Mouse (Mus musculus) central nervous system, embryonic 11.5 days (tissue): ENCODE measurements around the gene Krt88. TPM values are rescaled to one million over a fixed set of nuclear protein-coding genes. Genes with fewer than 3 reads are reported as not detected.

ENCODE experiments used
- polyA plus RNA-seq: library from polyadenylated mRNA; depleted of rRNA; stranded (reverse); fragments of >200 nt; gene quantifications from 2 replicates; pipeline ENCODE4 v1.2.3, GENCODE M21; 2012; rRNA removed

Krt88 gene
- polyA plus RNA-seq, result not detected in 2 replicates

DNA sequence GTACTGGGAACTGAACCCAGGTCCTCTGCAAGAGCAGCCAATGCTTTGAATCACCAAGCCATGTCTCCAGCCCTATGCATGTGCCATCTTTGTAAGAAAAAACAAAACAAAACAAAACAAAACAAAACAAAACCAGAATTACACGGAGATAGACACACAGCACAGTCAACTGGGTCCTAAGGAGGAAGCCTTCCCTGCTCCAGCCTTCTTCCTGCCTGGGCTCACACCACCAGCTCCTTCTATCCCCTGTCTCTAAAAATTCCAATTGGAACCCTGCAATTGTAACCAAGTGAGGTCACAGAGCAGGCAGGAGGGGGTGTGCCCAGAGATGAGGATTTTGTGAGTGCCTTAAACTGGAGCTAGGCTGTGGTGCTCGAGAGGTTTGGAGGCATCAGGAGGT, at the start of gene Krt88:
Gene Krt88 (plus strand): TSS at position 301 of the 400 bp plus-strand sequence.

DNA sequence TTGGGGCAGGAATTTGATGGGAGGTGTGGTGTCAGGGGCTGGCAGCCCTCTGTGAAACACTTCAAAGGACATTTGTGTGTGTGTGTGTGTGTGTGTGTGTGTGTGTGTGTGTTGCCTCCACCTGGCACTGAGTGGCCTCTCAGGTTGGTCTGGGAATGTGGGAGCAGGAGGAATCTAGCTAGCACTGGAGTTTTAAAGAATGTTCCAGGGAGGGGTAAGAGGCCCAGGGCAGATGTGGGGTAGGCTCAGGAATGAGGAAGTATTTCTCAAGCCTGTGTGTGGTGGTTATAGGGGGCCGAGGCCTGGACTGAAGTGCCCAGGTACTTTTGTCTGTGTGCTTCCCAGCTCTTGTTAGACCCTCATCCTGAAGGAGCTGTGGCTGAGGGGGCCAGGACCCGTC, 36.8 kb upstream of the Krt88 start, which contains the start of gene Krt7:
Gene Krt7 (plus strand): TSS at position 269 of the 400 bp plus-strand sequence.

DNA sequence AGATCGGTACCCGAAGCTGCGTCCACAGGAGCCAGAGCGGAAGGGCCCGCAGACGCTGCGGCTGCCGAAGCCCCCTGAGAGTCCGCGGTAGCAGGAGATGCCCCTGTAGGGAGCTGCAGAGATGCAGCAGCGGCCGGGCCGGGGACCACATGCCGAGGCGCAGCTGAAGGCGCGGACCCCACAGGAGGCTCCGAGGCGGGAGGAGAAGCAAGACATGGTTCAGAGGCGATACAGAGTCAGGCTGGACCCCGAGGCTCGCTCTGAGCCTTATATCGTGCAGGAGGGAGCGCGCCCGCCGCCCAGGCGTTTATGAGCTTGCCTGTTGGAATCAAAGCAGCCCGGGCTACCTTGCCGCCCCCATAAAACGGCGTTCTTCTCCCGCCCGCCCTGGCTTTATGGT, 9.0 kb upstream of the Krt88 start, which contains the start of gene Krt87:
Gene Krt87 (minus strand): TSS at position 250 of the 400 bp plus-strand sequence.

DNA sequence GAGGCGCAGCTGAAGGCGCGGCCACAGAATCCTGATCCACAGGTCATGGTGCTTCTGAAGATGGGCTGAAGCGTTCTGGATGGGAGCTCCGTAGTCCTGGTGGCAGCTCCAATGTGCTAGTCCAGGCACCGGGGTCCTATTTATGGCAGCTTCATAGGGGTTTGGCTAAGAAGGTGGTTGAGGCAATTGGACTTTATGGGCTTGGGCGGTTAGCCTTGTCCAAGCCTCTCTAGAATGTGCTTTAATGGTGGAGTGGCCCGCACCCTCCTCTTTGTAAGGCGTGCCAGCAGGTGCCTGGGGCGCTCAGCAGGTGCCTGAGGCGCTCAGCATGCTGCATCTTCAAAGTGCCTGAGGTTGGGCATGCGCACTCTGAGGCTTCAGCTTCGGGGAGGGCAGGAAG, 16.1 kb downstream of the Krt88 start, which contains the start of gene Krt81:
Gene Krt81 (minus strand): TSS at position 101 of the 400 bp plus-strand sequence.

DNA sequence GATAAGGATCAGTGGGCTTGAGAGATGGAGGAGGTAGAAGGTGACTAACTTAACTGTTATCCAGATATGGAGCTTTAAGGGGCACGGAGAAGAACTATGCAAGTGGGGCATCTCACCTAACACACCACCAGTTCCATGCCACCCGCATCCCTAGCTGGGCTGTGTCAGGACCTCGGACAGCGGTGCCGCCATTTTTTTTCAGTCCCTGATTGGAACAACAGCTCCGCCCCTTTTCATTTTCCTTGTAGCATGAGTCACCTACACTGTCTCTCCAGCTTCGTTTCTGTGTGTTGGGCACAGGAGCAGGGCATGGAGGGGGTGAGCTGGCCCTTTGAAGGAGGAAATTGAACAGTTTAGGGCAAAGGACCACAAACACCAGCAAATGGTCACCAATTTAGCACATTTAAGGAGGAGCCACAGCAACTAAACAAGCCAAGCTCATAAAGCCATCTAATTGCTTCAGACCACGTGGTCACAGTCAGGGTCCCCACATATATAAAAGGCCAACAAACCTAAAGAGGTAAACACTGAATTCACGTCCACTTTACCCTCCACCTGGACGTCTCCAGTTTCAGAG, 25.5 kb downstream of the Krt88 start, which contains the start of gene Krt86:
Gene Krt86 (plus strand): TSS at position 527 of the 577 bp plus-strand sequence.

DNA sequence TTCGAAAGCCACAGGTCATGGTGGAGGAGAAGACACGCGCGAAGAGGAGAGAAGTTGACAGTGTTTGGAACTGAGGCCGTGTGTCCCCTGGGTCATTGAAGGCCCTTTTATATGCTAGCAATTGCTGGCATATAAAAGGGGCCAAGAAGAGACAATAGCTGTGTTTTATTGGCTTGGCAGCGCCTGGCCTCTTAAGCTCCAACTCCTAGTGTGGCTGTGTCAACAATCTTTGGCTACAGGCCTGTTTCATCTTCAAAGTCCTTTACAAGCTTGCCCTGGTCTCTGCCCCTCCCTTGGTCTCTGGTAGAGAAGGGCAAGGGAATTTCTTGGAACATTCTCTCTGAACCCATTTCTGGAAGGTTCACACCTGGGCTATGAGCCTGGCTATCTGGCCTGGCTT, 43.9 kb downstream of the Krt88 start, which contains the start of gene Krt83:
Gene Krt83 (minus strand): TSS at position 82 of the 400 bp plus-strand sequence.

Other genes starting within 250 kb of the Krt88 start
- gene Grasp, start 223.6 kb upstream of the Krt88 start, polyA plus RNA-seq, result 13.0 and 13.8 TPM in 2 replicates
- 3.0 and 6.0 TPM in 2 replicates for gene Nr4a1, start 193.5 kb upstream of the Krt88 start, polyA plus RNA-seq
- 51.6 and 56.7 TPM in 2 replicates for gene Atg101, start 163.5 kb upstream of the Krt88 start, polyA plus RNA-seq
- gene 6030408B16Rik, start 154.5 kb upstream of the Krt88 start, polyA plus RNA-seq, result 0.28 and 1.3 TPM in 2 replicates
- 0.17 and 0.30 TPM in 2 replicates for gene Krt80, start 77.6 kb upstream of the Krt88 start, polyA plus RNA-seq
- gene Krt7, start 36.7 kb upstream of the Krt88 start, polyA plus RNA-seq, result 6.8 and 9.1 TPM in 2 replicates
- gene Krt87, start 8.9 kb upstream of the Krt88 start, polyA plus RNA-seq, result 0.06 and 0.27 TPM in 2 replicates
- gene Krt81, start 16.0 kb downstream of the Krt88 start, polyA plus RNA-seq, result not detected in 2 replicates
- not detected in 2 replicates for gene Krt86, start 25.7 kb downstream of the Krt88 start, polyA plus RNA-seq
- not detected in 2 replicates for gene Krt83, start 43.8 kb downstream of the Krt88 start, polyA plus RNA-seq
- gene Gm49425, start 69.5 kb downstream of the Krt88 start, polyA plus RNA-seq, result not detected in 2 replicates
- not detected in 2 replicates for gene Krt84, start 85.1 kb downstream of the Krt88 start, polyA plus RNA-seq
- not detected in 2 replicates for gene Krt82, start 102.9 kb downstream of the Krt88 start, polyA plus RNA-seq
- gene Krt90, start 115.2 kb downstream of the Krt88 start, polyA plus RNA-seq, result 0.23 and 0.34 TPM in 2 replicates
- 0.07 TPM in 1 of 2 replicates, not detected in the other for gene Krt75, start 126.2 kb downstream of the Krt88 start, polyA plus RNA-seq
- gene Gm5414, start 180.4 kb downstream of the Krt88 start, polyA plus RNA-seq, result not detected in 2 replicates
- not detected in 2 replicates for gene Gm5478, start 199.6 kb downstream of the Krt88 start, polyA plus RNA-seq
- gene Krt6b, start 232.5 kb downstream of the Krt88 start, polyA plus RNA-seq, result not detected in 2 replicates
- gene Krt6a, start 246.6 kb downstream of the Krt88 start, polyA plus RNA-seq, result 0.04 and 0.05 TPM in 2 replicates